In the genomic region with DNA sequence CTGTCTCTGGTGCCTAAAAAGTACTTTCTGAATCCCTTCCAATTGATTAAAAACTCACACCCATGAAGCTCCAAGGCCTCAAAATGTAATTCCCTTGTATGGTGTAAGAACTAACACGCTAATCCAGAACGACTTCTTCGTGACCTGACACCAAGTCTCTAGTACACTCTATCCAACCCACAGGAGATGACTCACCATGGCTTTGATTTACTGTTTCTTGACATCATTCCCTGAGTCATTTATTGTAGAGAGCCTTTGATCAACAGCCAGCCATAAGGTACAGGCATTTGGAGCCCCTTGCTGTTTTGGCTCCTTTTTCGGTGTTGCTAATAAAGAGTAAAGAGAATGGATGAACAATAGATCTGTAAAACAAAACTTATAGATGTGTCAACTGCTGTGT, we compare ENCODE assay signal across 26 mouse cellular contexts.
DNase-seq lines count a peak whose midpoint lies in the region; ATAC-seq and TF ChIP-seq lines count a peak whose summit lies in the region.
"Had no signal": no experiment of that assay in that cellular context is flagged by ENCODE, and none has a peak within 500 bp of the region (broad histone marks: within the 10 kb centered on the region; RNA-seq: fewer than 3 reads in every experiment).

No protein-coding gene starts in this region.

- no peak overlapping the region for H3K9ac ChIP-seq in heart, embryonic 12.5 days
- H3K9ac ChIP-seq: hindbrain, embryonic 13.5 days; liver, embryonic 12.5 days; midbrain, embryonic 13.5 days had no signal

- H3K9me3 ChIP-seq in heart, embryonic 12.5 days (replicated peaks): no peaks in the 10 kb centered on the region
- H3K9me3 ChIP-seq: forebrain, embryonic 10.5 days; hindbrain, embryonic 13.5 days; liver, embryonic 12.5 days; midbrain, embryonic 13.5 days had no signal

- no peaks in the 10 kb centered on the region for H3K27me3 ChIP-seq in myocyte (ENCODE audit: control insufficient read depth, insufficient read depth, insufficient read length)
- no peaks in the 10 kb centered on the region for H3K27me3 ChIP-seq in heart, embryonic 12.5 days (replicated peaks)
- H3K27me3 ChIP-seq: hindbrain, embryonic 13.5 days; liver, embryonic 12.5 days; midbrain, embryonic 13.5 days had no signal

- DNase-seq in 416B (ENCODE audit: low read depth) (peak; percentile 48), MN1 (ENCODE audit: low spot score) (peak; percentile 64)
- peak; percentile 44 for DNase-seq in adrenal gland, postnatal 14 days
- no peak for DNase-seq in kidney, adult 18-20 months
- DNase-seq in cerebellum, adult 11-12 months: no peak
- DNase-seq: cerebellum, adult 8-10 months; gastrocnemius, postnatal 25 days; heart, adult 2 months; kidney, adult 11 months; layer of hippocampus, adult 9-11 months; lung, adult 18-20 months; lung, postnatal 10 days; right cerebral cortex, postnatal 14 days; spleen, adult 18-20 months; thymus, postnatal 36 days had no signal

- TF ChIP-seq POLR2A in myocyte (IDR thresholded peaks at IDR 0.05; ENCODE audit: insufficient read length, low read depth): no peak

- no peaks in the 10 kb centered on the region for H3K36me3 ChIP-seq in myocyte (ENCODE audit: control insufficient read depth, insufficient read depth)
- no peaks in the 10 kb centered on the region for H3K36me3 ChIP-seq in heart, embryonic 12.5 days
- H3K36me3 ChIP-seq: forebrain, embryonic 10.5 days; hindbrain, embryonic 13.5 days; liver, embryonic 12.5 days; midbrain, embryonic 13.5 days had no signal

- no peaks in the 10 kb centered on the region for H3K4me1 ChIP-seq in heart, embryonic 12.5 days (replicated peaks)
- H3K4me1 ChIP-seq: forebrain, embryonic 10.5 days; hindbrain, embryonic 13.5 days; liver, embryonic 12.5 days; midbrain, embryonic 13.5 days had no signal

- H3K4me2 ChIP-seq in myocyte (ENCODE audit: low read depth): peak overlapping the region; percentile 56
- no peak overlapping the region for H3K4me2 ChIP-seq in heart, embryonic 12.5 days
- H3K4me2 ChIP-seq: hindbrain, embryonic 13.5 days; liver, embryonic 12.5 days; midbrain, embryonic 13.5 days had no signal

- WGBS in heart, embryonic 12.5 days: 83% methylated on average over 4 of the region's 4 CpGs

- H3K4me3 ChIP-seq in myocyte: no peak overlapping the region
- H3K4me3 ChIP-seq in heart, embryonic 12.5 days: no peak overlapping the region
- H3K4me3 ChIP-seq: forebrain, embryonic 10.5 days; heart, adult 2 months; hindbrain, embryonic 13.5 days; left cerebral cortex, adult 2 months; liver, embryonic 12.5 days; midbrain, embryonic 13.5 days had no signal

- H3K79me2 ChIP-seq in myocyte (ENCODE audit: control insufficient read depth, insufficient read depth): no peaks in the 10 kb centered on the region

- no peak overlapping the region for H3ac ChIP-seq in myocyte (ENCODE audit: control insufficient read depth, insufficient read length)

- ATAC-seq in heart, embryonic 12.5 days (ENCODE audit: insufficient number of reproducible peaks, low FRiP score): no peak
- ATAC-seq: activated CD4-positive, CD25-positive, alpha-beta regulatory T cell, adult 4 months; CD4-positive, CD25-positive, alpha-beta regulatory T cell, adult 4 months; forebrain, embryonic 16.5 days; liver, embryonic 12.5 days; midbrain, embryonic 13.5 days had no signal

- no peak overlapping the region for H3K27ac ChIP-seq in heart, embryonic 12.5 days (ENCODE audit: poor library complexity, severe bottlenecking)
- H3K27ac ChIP-seq: forebrain, embryonic 10.5 days; heart, adult 2 months; hindbrain, embryonic 13.5 days; kidney, postnatal 0 days; left cerebral cortex, adult 2 months; liver, embryonic 12.5 days; midbrain, embryonic 13.5 days had no signal

TF ChIP-seq in myocyte, 11 proteins besides CTCF, POLR2A, EP300 and RAD21:
- TF ChIP-seq TCF12 (IDR thresholded peaks at IDR 0.05; ENCODE audit: insufficient read depth, poor library complexity, severe bottlenecking) (no peak), REST (IDR thresholded peaks at IDR 0.05; ENCODE audit: insufficient read depth, insufficient read length) (no peak), MYOD1 (IDR thresholded peaks at IDR 0.05; ENCODE audit: control insufficient read depth in 1 of 3, insufficient read length in 2 of 3, low read depth in 2 of 3) (no peak), CEBPB (IDR thresholded peaks at IDR 0.05; ENCODE audit: insufficient read depth, poor library complexity, severe bottlenecking) (no peak), TCF3 (IDR thresholded peaks at IDR 0.05; ENCODE audit: insufficient read length, low read depth) (no peak), POLR2AphosphoS2 (IDR thresholded peaks at IDR 0.05; ENCODE audit: insufficient read length, low read depth) (no peak), SRF (IDR thresholded peaks at IDR 0.05; ENCODE audit: control insufficient read depth, insufficient read length, low read depth) (no peak), E2F4 (IDR thresholded peaks at IDR 0.05; ENCODE audit: insufficient read depth) (no peak), MYOG (IDR thresholded peaks at IDR 0.05; ENCODE audit: control insufficient read depth in 1 of 3, insufficient read depth in 1 of 3, insufficient read length in 2 of 3, low read depth in 2 of 3) (no peak), MAX (IDR thresholded peaks at IDR 0.05; ENCODE audit: low read depth) (no peak), USF1 (IDR thresholded peaks at IDR 0.05; ENCODE audit: low read depth) (no peak)

Comparison
In these comparisons a context has a peak if more than half of its experiments do, and no peak if none do; other contexts are left out.
1. DNase-seq: peak in 416B (single experiment), MN1 (single experiment) and adrenal gland, postnatal 14 days (single experiment); none in kidney, adult 18-20 months (single experiment) and cerebellum, adult 11-12 months (single experiment).